7 mouse cellular contexts compared by ENCODE assay signal in the genomic region with DNA sequence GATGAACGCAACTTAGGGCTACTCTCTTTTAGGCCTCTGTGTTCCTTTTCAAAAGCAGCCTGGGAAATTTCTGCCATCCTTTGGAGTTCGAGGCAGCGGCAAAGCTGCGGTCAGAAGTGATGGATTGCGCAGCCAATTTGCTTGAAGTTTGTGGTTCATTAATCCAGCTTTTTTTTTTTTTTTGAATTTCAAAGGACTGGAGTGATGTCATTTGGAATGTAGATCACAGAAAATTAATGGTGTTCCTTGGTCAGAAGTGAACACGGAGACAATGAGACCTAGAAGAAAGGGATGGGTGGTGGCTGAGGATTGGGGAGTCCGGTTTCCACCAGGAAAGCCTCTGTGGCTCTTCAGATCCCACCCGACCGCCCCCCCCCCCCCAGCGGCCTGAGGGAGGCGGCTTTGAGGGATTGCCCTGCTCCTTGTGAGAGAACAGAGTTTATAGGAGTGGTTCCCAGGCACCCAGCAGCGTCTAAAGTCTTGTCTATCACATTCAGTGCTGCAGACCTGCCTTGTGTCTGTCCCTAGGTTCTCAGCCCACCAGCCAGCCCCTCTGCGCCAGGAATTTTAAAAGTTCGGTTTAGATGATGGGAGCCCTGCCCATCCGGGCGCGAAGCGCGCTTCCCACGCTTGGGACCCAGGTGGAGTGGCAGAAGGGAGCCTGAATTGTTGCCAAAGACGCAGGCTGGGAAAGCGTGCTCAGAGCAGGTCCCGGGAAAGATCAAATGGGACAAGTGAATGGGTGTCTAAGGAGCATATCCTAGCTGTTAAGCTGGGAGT.
A peak's percentile ranks its signal among the peaks of the same experiment; 100 is the strongest.
DNase-seq lines count a peak whose midpoint lies in the region; ATAC-seq and TF ChIP-seq lines count a peak whose summit lies in the region.

No protein-coding gene starts in this region.

- no peak overlapping the region for H3K4me3 ChIP-seq in forebrain, postnatal 0 days (ENCODE audit: low read depth, low read length)
- H3K4me3 ChIP-seq in limb, embryonic 12.5 days (replicated peaks) = no peak overlapping the region

- no peaks in the 10 kb centered on the region for H3K9me3 ChIP-seq in forebrain, postnatal 0 days (ENCODE audit: low read length)
- H3K9me3 ChIP-seq in limb, embryonic 12.5 days = no peaks in the 10 kb centered on the region

- H3K4me2 ChIP-seq in forebrain, postnatal 0 days (ENCODE audit: low read depth) = peak overlapping the region; percentile 41
- H3K4me2 ChIP-seq in limb, embryonic 12.5 days = peak overlapping the region; percentile 35; the same call in 1 of the 2 replicates

- WGBS in forebrain, postnatal 0 days = 6% methylated on average over 23 of the region's 23 CpGs
- 12% methylated on average over 23 of the region's 23 CpGs for WGBS in limb, embryonic 12.5 days

- no peaks in the 10 kb centered on the region for H3K36me3 ChIP-seq in forebrain, postnatal 0 days (ENCODE audit: insufficient read depth)
- no peaks in the 10 kb centered on the region for H3K36me3 ChIP-seq in limb, embryonic 12.5 days

- DNase-seq in ovary, postnatal 10 days (ENCODE audit: low spot score) = peak; percentile 3
- no peak for DNase-seq in ovary, adult 18-20 months (ENCODE audit: low spot score)
- DNase-seq in forebrain, postnatal 0 days = peak; percentile 89
- peak; percentile 2 for DNase-seq in yolk sac, embryonic 10.5 days (ENCODE audit: low spot score)
- no peak for DNase-seq in kidney, postnatal 36 days
- DNase-seq in B cell, adult 2 months = no peak

- ATAC-seq in forebrain, postnatal 0 days = peak; percentile 92
- ATAC-seq in limb, embryonic 12.5 days (ENCODE audit: insufficient number of reproducible peaks, insufficient read depth, low FRiP score, low TSS enrichment, low read depth) = no peak

- peak overlapping the region; percentile 22; the same call in 1 of the 2 replicates for H3K9ac ChIP-seq in forebrain, postnatal 0 days
- H3K9ac ChIP-seq in limb, embryonic 12.5 days (replicated peaks) = 0 out of 2 replicates have a peak overlapping the region, but pooled peaks have one; percentile 18

- peak overlapping the region; percentile 64 for H3K27ac ChIP-seq in forebrain, postnatal 0 days (ENCODE audit: low read depth, low read length)
- H3K27ac ChIP-seq in limb, embryonic 12.5 days = no peak overlapping the region

- H3K27me3 ChIP-seq in forebrain, postnatal 0 days (ENCODE audit: insufficient read depth, low read length) = no peaks in the 10 kb centered on the region
- H3K27me3 ChIP-seq in limb, embryonic 12.5 days = peaks cover 11% of the 10 kb centered on the region

- TF ChIP-seq CTCF in forebrain, postnatal 0 days (IDR thresholded peaks at IDR 0.05; ENCODE audit: low read depth) = no peak

- H3K4me1 ChIP-seq in forebrain, postnatal 0 days (ENCODE audit: insufficient read depth) = no peaks in the 10 kb centered on the region
- H3K4me1 ChIP-seq in limb, embryonic 12.5 days (replicated peaks) = peaks cover 4% of the 10 kb centered on the region

Comparison
In these comparisons a context has a peak if more than half of its experiments do, and no peak if none do; other contexts are left out.
1. DNase-seq: peak in ovary, postnatal 10 days (single experiment), forebrain, postnatal 0 days (single experiment) and yolk sac, embryonic 10.5 days (single experiment); none in ovary, adult 18-20 months (single experiment), kidney, postnatal 36 days (0 of 2) and B cell, adult 2 months (0 of 2).